Mouse (Mus musculus) adrenal gland, postnatal 36 days (tissue): ENCODE measurements around the gene Rab5if. TPM values are rescaled to one million over a fixed set of nuclear protein-coding genes. Genes with fewer than 3 reads are reported as not detected.

ENCODE experiments used
- total RNA-seq, 2 experiments: library from RNA; stranded (reverse); gene quantifications; 2 replicates each; pipeline ENCODE4 v1.2.3; 2021

The Rab5if gene
- total RNA-seq, 2 experiments from 2014 or later, result 244 to 346 TPM

Other genes with a start within 250 kb of the Rab5if start
- 10 to 100 TPM; 45.4 to 47.3 TPM for gene Dlgap4, start 249.4 kb upstream of the Rab5if start, total RNA-seq
- gene Myl9, start 87.7 kb upstream of the Rab5if start, total RNA-seq, result 10 to 100 TPM; 56.2 to 67.3 TPM
- gene Tgif2, start 23.1 kb upstream of the Rab5if start, total RNA-seq, result 1 to 10 TPM; 3.9 to 4.4 TPM
- gene 4930518I15Rik, start 5.2 kb upstream of the Rab5if start, total RNA-seq, result 1 to 10 TPM; 1.4 to 3.2 TPM
- not detected for gene Sla2, start 24.1 kb downstream of the Rab5if start, total RNA-seq
- gene Ndrg3, start 128.9 kb downstream of the Rab5if start, total RNA-seq, result 10 to 100 TPM; 59.8 to 64.1 TPM
- gene Dsn1, start 144.0 kb downstream of the Rab5if start, total RNA-seq, result 1 to 10 TPM; 4.4 to 7.2 TPM
- 10 to 100 TPM; 36.3 to 38.7 TPM for gene Soga1, start 216.1 kb downstream of the Rab5if start, total RNA-seq
- gene Tldc2, start 223.9 kb downstream of the Rab5if start, total RNA-seq, result not detected